Mouse (Mus musculus) c-Kit-positive CD71-positive TER-119-positive erythroid progenitor cells, embryonic 14.5 days (primary cell): ENCODE measurements at regions not wholly inside any gene's neighbourhood (a gene's known extent, or its start where the extent isn't known, plus 50 kb on each side); places are given as distances from the start of the nearest gene placed in this dataset.

Experiments
- DNase-seq: peaks from one replicate; pipeline ENCODE4 v3.0.0-alpha.2; 2013; ENCODE audit warnings: low spot score

- no peak for DNase-seq
Measured at GRCm38 (mm10) chr10:8072463-8072862, 116.4 kb upstream of the Tab2 start.

DNA sequence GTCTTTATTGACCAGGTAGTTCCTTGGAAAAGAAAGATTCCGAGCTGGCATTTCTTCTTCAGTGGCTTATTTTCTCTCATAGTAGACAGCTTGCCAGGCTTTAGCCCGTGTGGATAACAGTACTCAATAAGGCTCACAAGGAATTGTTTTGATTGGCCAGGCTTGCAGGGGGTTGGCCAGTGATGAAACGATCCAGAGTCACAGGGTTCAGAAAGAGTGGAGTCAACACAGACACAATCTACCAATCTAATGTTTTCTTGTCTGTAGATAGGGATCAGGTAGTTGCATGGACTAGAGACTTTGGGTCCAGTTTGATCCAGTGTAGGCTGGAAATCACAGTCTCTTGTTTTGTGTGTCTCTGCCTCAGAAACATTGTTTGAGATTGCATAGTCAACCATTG, 115.8 kb upstream of the Tab2 start:
- no peak for DNase-seq

DNA sequence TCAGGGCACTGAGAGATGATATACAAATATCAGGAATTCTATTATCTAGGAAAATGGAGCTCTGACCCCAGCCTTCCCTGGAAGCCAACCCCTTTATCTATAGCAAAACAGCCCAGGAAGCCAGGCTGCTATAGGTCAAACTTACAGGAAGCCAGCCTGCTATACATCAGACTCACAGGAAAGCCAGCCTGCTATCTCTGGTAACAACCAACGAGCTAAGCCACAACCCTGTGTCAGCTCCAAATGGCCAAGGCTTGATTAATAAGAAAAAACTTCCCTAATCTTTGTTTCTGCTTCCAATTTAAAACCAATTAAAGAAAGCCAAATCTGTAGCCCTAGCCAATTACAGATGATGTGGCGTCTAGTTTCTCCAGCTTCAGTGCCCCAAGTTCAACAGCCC, 114.4 kb upstream of the Tab2 start:
- DNase-seq = no peak

DNA sequence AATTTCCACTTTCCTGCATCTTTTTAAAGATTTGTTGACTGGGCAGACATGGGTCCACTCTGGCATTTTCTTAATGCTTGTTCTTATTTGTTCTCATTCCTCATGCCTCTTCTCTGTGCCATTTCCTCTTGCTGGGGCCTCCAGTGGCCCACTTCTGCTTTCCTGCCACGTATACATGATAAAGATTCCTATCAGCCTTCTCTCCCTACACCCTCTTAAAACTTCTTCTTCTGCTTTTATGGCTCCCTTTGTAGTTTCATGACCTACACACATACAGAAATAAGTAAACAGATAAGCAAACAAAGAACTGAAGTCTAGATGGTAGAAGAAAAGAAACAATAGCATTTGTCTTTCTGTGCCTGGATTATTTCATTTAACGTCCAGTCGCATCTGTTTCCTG, 110.9 kb upstream of the Tab2 start:
- DNase-seq = no peak

DNA sequence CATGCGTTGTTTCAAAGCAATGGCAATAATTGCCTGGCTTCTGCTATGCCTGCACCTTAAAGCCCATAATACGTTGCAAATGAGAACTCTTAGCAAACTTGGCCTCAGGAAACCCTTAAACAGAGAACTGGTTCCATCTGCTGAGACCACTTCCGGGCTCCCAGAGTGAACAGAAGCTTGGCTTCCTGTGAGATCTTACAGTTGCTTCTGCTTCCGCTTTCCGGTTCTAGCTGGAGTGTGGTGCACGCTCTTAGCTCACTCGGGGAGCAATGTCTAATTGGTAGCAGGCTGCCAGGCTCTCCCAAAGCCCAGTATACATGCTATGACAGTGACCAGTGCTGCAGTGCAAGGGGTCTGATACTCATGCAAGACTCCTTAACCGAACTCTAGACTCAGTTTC, 109.7 kb upstream of the Tab2 start:
- DNase-seq = no peak

GRCm38 (mm10) chr10:8064281-8064680, 108.3 kb upstream of the Tab2 start:
- no peak for DNase-seq

DNA sequence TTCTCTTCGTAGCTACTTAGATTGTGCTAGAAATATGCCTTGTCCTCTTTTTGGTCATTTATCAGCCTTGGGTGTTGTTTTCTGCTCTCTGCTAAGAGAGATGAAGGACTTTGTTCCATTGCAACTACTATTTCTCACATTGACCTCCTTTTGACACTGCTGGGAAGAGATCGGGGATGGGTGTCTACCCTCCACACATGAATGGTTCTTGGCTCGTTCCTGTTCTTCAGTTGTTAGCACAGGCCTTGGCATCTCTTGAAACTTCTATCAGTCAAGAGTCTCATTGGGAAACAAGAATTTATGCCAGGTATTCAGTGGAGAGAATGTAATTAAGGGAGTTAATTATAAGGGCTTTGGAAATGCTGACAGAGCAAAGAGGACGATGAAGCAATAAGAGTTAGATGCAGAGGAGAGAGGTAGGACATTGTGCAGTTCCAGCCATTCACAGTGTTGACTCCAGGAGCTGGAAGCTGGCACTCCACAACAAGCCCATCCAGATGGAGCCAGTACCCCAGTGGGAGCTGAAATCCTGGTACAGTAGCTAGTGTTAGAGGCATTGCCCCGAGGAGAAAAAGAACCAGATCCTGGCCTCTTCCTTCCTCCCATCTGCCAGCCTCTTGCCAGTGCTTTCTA, 107.5 kb upstream of the Tab2 start:
- no peak for DNase-seq

DNA sequence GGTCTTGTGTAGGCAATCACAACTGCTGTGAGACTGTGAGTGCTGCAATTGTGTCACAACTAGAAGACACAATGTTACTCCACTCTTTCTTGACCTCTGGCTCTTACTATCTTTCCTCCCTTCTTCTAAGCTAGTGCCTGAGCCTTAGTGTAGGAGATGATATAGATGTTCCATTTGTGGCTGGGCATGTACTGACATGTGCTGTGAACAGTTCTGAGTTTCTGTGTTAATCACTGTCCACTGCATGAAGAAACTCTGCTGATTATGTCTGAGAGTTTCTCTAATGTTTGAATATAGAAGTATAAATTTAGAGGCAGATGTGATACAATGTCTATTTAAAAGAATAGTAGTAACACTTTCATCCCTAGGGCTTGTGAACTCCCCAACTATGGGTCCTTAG, 105.0 kb upstream of the Tab2 start:
- no peak for DNase-seq

- no peak for DNase-seq
Measured at GRCm38 (mm10) chr10:8059769-8060168, 103.7 kb upstream of the Tab2 start.

DNA sequence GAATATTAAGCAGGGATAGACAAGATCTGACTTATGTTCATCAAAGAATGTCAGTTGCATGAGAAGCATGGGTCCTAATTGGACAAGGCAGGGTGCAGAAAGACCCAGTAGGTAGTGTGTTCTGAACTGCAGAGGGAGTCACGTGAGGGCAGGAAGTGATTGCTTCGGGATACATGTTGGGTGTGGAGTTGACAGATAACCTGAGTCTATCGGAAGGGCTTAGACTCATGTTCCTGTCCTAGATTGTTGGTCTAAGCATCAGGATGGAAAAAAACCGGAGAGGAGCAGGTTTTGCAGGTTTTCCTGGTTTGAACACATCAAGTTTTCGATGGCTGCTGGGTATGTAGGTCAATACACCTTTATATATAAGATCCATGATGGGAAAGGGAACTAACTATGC, 101.8 kb upstream of the Tab2 start:
- DNase-seq = no peak

- no peak for DNase-seq
Measured at GRCm38 (mm10) chr10:8055293-8055692, 99.3 kb upstream of the Tab2 start.

DNA sequence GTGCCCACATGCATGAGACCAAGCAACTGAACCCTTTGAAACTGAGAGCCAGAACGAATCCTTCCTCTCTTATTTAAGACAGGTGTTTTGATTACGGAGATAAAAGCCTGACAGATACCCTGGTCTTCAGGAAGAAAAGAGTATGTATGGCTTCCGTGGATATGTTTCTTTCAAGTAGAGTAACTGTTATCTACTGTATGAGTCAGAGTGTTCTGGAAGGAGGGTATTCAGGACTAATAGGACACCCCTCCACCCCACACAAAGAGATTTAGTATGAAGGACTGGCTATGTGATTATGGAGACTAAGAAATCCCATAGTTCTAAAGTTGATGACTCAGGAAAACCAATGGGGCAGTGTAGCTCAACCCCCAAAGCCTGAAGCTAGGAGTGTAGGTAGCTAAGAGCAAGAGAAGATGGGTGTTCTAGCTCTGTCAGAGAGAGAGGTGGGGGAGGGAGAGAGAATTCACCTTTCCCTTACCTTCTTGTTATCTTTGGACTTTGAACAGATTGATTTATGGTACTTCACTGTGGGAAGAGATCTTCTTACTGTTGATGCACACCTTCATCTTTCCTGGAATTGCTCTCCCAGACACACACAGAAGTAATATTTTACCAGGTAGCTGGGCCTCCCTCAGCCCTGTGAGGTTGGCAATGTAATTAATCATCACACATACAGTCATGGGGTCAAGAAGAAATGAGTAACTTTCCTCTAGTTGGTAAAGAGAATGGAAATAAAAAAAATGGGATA, 87.6 kb upstream of the Tab2 start:
- no peak for DNase-seq

- no peak for DNase-seq
Measured at GRCm38 (mm10) chr10:8042306-8042705, 86.3 kb upstream of the Tab2 start.

- no peak for DNase-seq
Measured at GRCm38 (mm10) chr10:8041790-8042189, 85.8 kb upstream of the Tab2 start.

DNA sequence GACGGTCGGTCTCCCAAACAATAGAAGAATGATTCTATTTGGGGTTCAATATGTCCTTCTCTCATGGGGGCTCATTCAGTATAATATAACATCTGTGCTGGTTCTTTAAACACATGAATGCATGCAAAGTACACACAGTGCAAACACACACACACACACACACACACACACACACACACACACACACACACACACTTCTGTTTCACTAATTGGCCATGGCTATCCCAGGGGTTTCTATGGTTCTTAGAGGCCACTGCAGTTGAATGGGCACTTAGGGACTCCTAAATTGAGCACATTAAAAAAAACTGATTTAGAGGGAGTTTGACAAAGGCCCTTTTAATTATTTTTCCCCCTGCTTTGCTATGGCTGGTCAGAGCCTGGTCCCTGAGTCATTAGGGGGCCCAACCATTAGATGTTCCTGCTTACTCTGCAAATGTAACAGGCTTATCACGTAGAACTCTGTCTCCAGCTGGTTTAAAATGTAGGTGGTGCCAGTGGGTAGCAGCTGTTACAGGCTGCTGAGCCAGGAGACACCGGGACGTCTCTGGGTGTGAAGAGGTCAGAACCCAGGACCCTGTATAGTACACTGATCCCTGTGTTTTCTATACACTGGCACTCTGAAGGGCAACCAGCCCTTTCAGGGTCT, 82.1 kb upstream of the Tab2 start:
- DNase-seq = no peak

- no peak for DNase-seq
Measured at GRCm38 (mm10) chr10:8036293-8036692, 80.3 kb upstream of the Tab2 start.

DNA sequence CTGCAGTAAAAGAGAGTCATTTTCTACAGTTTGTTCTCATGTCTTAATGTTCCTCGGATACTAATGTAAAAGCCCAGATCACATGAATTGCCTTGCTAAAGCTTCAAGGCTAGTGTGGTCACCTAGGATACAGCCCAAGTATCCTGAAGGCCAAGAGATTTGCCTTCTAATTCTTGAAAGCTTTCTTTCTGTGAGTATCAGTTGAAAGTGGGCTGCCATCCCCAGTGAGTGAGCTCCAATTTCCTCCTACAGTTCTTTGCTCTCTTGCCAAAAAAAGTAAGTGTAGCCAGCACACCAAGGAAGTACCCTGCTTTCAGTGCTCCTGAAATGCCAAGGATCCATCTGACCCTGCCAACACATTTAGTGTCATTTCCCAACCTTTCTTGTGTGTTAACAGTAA, 79.3 kb upstream of the Tab2 start:
- no peak for DNase-seq

DNA sequence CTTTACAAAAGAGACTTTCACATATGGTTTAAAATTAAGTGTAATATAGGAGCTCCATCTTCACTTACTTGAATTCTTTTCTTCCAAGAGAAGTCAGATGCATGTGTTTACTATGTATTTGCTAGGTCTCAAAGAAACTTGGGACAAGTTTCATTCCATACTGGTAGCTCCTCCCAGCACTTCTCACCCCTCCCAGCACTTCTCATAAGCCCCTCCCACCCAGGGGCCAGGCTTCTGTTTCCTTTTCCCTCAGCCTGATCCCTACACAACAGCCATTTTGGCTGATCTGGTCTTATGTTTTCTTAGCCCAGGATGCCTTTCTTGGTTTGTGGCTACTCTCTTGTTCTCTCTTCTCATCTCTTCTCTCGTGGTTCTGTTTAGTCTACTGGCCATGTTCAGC, 76.2 kb upstream of the Tab2 start:
- DNase-seq = no peak

GRCm38 (mm10) chr10:8028840-8029239, 72.8 kb upstream of the Tab2 start:
- no peak for DNase-seq

DNA sequence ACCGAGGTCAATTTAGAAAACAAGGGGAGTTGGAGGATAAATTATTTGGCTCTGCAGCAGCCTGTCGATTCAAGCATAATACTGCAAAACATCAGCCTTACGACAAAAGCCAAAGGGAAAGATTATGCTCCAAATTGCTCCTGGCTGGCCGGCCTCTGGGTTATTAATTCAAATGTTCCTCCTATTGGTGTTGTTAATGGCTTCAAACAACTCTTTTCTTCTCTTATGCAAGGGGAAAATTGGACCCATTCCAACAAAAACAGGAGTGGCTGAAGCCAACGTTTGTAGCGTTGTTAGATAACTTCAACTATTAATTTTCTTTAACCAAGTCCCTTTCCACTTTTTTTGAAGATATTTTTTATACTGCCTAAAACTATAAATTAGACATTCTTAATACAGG, 71.0 kb upstream of the Tab2 start:
- no peak for DNase-seq

- DNase-seq = no peak
Measured at GRCm38 (mm10) chr10:8023741-8024140, 67.7 kb upstream of the Tab2 start.

DNA sequence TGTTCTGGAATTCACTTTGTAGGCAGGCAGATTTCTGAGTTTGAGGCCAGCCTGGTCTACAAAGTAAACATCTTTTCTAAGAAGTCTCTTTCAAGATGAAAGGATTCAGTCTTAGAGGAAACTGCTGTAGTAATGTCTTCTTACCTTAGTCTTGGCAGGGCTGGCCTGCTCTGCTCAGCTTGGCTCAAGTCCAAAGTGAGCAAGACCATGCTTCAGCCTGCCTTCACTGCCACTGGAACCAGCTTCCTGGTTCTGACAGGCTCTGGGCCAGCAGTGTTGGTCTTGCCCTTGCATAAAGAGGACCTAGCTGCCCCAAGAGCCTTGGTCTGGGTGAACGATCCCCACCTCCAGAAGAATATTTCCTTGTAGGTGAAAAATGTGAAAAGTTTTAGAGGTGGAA, 65.9 kb upstream of the Tab2 start:
- DNase-seq = no peak

DNA sequence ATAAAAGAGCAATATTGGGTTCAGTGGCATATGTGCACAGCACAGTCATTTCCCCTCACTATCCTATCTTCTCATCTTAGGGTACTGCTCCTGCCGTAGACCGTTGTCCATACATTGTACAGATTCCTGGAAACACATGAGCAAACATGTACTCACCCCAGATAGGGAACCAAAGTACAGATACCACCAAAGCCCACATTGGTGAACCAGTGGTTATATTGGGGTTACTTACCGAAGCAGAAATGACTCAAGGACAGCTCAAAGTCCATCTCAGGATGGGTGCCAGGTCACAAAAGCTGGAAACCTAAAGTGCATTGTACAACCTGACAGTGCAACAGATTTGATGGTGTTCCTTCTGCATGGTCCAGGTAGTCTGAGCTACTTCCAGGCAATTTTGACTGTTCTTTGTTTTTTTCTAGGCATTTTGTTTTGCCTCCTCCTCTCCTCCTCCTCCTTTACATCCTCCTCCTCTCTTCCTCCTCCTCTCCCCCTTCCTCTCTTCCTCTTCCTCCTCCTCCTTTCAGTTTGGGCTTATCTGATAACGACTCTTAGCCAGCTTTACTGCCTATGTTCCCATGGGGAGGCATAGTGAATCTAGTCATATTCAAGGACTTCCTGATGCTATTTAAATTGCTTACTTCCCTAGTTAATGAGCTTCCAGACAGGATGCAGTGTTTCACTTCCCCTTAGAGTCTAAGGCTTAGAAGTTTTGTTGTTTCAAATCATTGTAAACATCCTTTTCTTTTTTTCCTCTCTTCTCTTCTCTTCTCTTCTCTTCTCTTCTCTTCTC, 65.1 kb upstream of the Tab2 start:
- no peak for DNase-seq
